Mouse (Mus musculus): Measurements from ENCODE around the gene Chn1. TPM values are rescaled to one million over a fixed set of nuclear protein-coding genes. Genes with fewer than 3 reads are reported as not detected.

Gene Chn1
- polyA plus RNA-seq, 1 experiment from 2014 or later: 26.9 TPM

GRCm38 (mm10) chr2:73588951-73589350 lies 186.2 kb downstream of the Chn1 start:
- Histone ChIP-seq H3K27me3 (replicated peaks; ENCODE audit: insufficient read depth, low read length) (no peaks in the 10 kb centered on the region), H3K9ac (replicated peaks; ENCODE audit: low read depth) (no peak overlapping the region), H3K4me2 (replicated peaks; ENCODE audit: low read depth, low read length) (no peak overlapping the region), H3K4me3 (ENCODE audit: low read depth, low read length) (no peak overlapping the region), H3K9me3 (ENCODE audit: low read length) (no peaks in the 10 kb centered on the region), H3K36me3 (ENCODE audit: insufficient read depth, low read length) (no peaks in the 10 kb centered on the region), H3K4me1 (ENCODE audit: insufficient read depth, low read depth, low read length) (peaks cover 14% of the 10 kb centered on the region; the same call in 1 of the 2 replicates), H3K27ac (ENCODE audit: low read length) (no peak overlapping the region)
- TF ChIP-seq EP300 (IDR thresholded peaks at IDR 0.05): peak; percentile 53; the same call in 1 of the 2 replicates
- no peak for TF ChIP-seq CTCF (IDR thresholded peaks at IDR 0.05)
- WGBS: 36% methylated on average over 2 of the region's 2 CpGs
- ATAC-seq: no peak
- peak; percentile 18 for DNase-seq (ENCODE audit: low spot score)

- no peak for ATAC-seq
- 45% methylated on average over 4 of the region's 4 CpGs for WGBS
- Histone ChIP-seq H3K9me3 (ENCODE audit: low read length) (no peaks in the 10 kb centered on the region), H3K4me1 (ENCODE audit: insufficient read depth, low read depth, low read length) (peaks cover 6% of the 10 kb centered on the region; the same call in 1 of the 2 replicates), H3K4me2 (replicated peaks; ENCODE audit: low read depth, low read length) (no peak overlapping the region), H3K27me3 (replicated peaks; ENCODE audit: insufficient read depth, low read length) (no peaks in the 10 kb centered on the region), H3K27ac (ENCODE audit: low read length) (peak overlapping the region; percentile 38; the same call in 1 of the 2 replicates), H3K4me3 (ENCODE audit: low read depth, low read length) (no peak overlapping the region), H3K9ac (replicated peaks; ENCODE audit: low read depth) (no peak overlapping the region), H3K36me3 (ENCODE audit: insufficient read depth, low read length) (no peaks in the 10 kb centered on the region)
- no peak for TF ChIP-seq CTCF (IDR thresholded peaks at IDR 0.05)
- no peak for DNase-seq (ENCODE audit: low spot score)
Observed at GRCm38 (mm10) chr2:73587109-73587506, 188.0 kb downstream of the Chn1 start.

GRCm38 (mm10) chr2:73586392-73587108 lies 188.6 kb downstream of the Chn1 start:
- DNase-seq (ENCODE audit: low spot score): no peak
- Histone ChIP-seq H3K4me1 (ENCODE audit: insufficient read depth, low read depth, low read length) (0 out of 2 replicates have a peak, but pooled peaks cover 4% of the 10 kb centered on the region), H3K9ac (replicated peaks; ENCODE audit: low read depth) (no peak overlapping the region), H3K4me3 (ENCODE audit: low read depth, low read length) (no peak overlapping the region), H3K27ac (ENCODE audit: low read length) (peak overlapping the region; percentile 38; the same call in 1 of the 2 replicates), H3K9me3 (ENCODE audit: low read length) (no peaks in the 10 kb centered on the region), H3K4me2 (replicated peaks; ENCODE audit: low read depth, low read length) (no peak overlapping the region), H3K27me3 (replicated peaks; ENCODE audit: insufficient read depth, low read length) (no peaks in the 10 kb centered on the region), H3K36me3 (ENCODE audit: insufficient read depth, low read length) (no peaks in the 10 kb centered on the region)
- TF ChIP-seq CTCF (IDR thresholded peaks at IDR 0.05): no peak
- WGBS: 55% methylated on average over 10 of the region's 10 CpGs
- no peak for ATAC-seq

- Histone ChIP-seq H3K4me1 (ENCODE audit: insufficient read depth, low read depth, low read length) (no peaks in the 10 kb centered on the region), H3K9me3 (ENCODE audit: low read length) (no peaks in the 10 kb centered on the region), H3K4me2 (replicated peaks; ENCODE audit: low read depth, low read length) (peak overlapping the region; percentile 70), H3K9ac (replicated peaks; ENCODE audit: low read depth) (peak overlapping the region; percentile 34; the same call in 1 of the 2 replicates), H3K27me3 (replicated peaks; ENCODE audit: insufficient read depth, low read length) (no peaks in the 10 kb centered on the region), H3K36me3 (ENCODE audit: insufficient read depth, low read length) (no peaks in the 10 kb centered on the region), H3K27ac (ENCODE audit: low read length) (peak overlapping the region; percentile 71), H3K4me3 (ENCODE audit: low read depth, low read length) (peak overlapping the region; percentile 47)
- DNase-seq (ENCODE audit: low spot score) (peak; percentile 73), ATAC-seq (peak; percentile 57)
- TF ChIP-seq EP300 (IDR thresholded peaks at IDR 0.05): no peak
- TF ChIP-seq CTCF (IDR thresholded peaks at IDR 0.05): no peak
- WGBS: 6% methylated on average over 11 of the region's 12 CpGs
Observed at GRCm38 (mm10) chr2:73585347-73585831, 189.8 kb downstream of the Chn1 start.

GRCm38 (mm10) chr2:73584645-73585346 lies 190.3 kb downstream of the Chn1 start:
- peak; percentile 87 for ATAC-seq
- 2% methylated on average over 15 of the region's 18 CpGs for whole genome bisulfite sequencing

GRCm38 (mm10) chr2:73580720-73581119 lies 194.4 kb downstream of the Chn1 start:
- H3K4me1 ChIP-seq (ENCODE audit: insufficient read depth, low read depth, low read length): no peaks in the 10 kb centered on the region
- no peak overlapping the region for H3K4me2 ChIP-seq (replicated peaks; ENCODE audit: low read depth, low read length)
- no peaks in the 10 kb centered on the region for H3K9me3 ChIP-seq (ENCODE audit: low read length)
- WGBS: 89% methylated on average over 5 of the region's 5 CpGs
- no peaks in the 10 kb centered on the region for H3K27me3 ChIP-seq (replicated peaks; ENCODE audit: insufficient read depth, low read length)
- no peak overlapping the region for H3K9ac ChIP-seq (replicated peaks; ENCODE audit: low read depth)
- ATAC-seq (no peak), DNase-seq (ENCODE audit: low spot score) (no peak)
- TF ChIP-seq EP300 (IDR thresholded peaks at IDR 0.05) (no peak), CTCF (IDR thresholded peaks at IDR 0.05) (no peak)
- no peak overlapping the region for H3K4me3 ChIP-seq (ENCODE audit: low read depth, low read length)
- H3K36me3 ChIP-seq (ENCODE audit: insufficient read depth, low read length): no peaks in the 10 kb centered on the region
- H3K27ac ChIP-seq (ENCODE audit: low read length): no peak overlapping the region

More at GRCm38 (mm10) chr2:73584645-73585346, 190.3 kb downstream of the Chn1 start:
- TF ChIP-seq CTCF (IDR thresholded peaks at IDR 0.05) (peak; percentile 76), EP300 (IDR thresholded peaks at IDR 0.05) (no peak)
- Histone ChIP-seq H3K27me3 (replicated peaks; ENCODE audit: insufficient read depth, low read length) (no peaks in the 10 kb centered on the region), H3K4me1 (ENCODE audit: insufficient read depth, low read depth, low read length) (no peaks in the 10 kb centered on the region), H3K9ac (replicated peaks; ENCODE audit: low read depth) (peak overlapping the region; percentile 34; the same call in 1 of the 2 replicates), H3K4me2 (replicated peaks; ENCODE audit: low read depth, low read length) (peak overlapping the region; percentile 70), H3K9me3 (ENCODE audit: low read length) (no peaks in the 10 kb centered on the region), H3K27ac (ENCODE audit: low read length) (peak overlapping the region; percentile 71), H3K4me3 (ENCODE audit: low read depth, low read length) (peak overlapping the region; percentile 47), H3K36me3 (ENCODE audit: insufficient read depth, low read length) (no peaks in the 10 kb centered on the region)
- peak; percentile 88 for DNase-seq (ENCODE audit: low spot score)
